Mouse (Mus musculus): ENCODE results near the gene Olfr199. TPM values are rescaled to one million over a fixed set of nuclear protein-coding genes. Genes with fewer than 3 reads are reported as not detected.
"Not testable (repeated sequence)": the region's sequence is repeated elsewhere in the genome, so short reads cannot be mapped to it uniquely, and the experiment has no call there.

Olfr199 gene
- not detected in 2 replicates for polyA plus RNA-seq (2015; fragmentation: Nextera tagmentation; extraction: Ambion mirVana)

- H3K4me3 ChIP-seq (ENCODE audit: low read depth, low read length); ATAC-seq (ENCODE audit: low FRiP score, low TSS enrichment); H3K27ac ChIP-seq (replicated peaks); H3K27me3 ChIP-seq (ENCODE audit: control insufficient read depth, insufficient read depth, low read length); DNase-seq (ENCODE audit: low spot score); H3K4me1 ChIP-seq (replicated peaks; ENCODE audit: control insufficient read depth, insufficient read depth); H3K4me2 ChIP-seq (replicated peaks; ENCODE audit: low read depth); H3K9me3 ChIP-seq (ENCODE audit: control insufficient read depth, low read length); H3K36me3 ChIP-seq (ENCODE audit: control insufficient read depth, insufficient read depth, low read length); H3K9ac ChIP-seq (ENCODE audit: low read length): not testable (repeated sequence)
- 69% methylated on average over 1 of the region's 1 CpGs for WGBS
These were observed at the start of gene Olfr199 for GRCm38 (mm10) chr16:59219667-59220066. TSS of gene Olfr199 (minus strand) at chr16:59219767.

- not testable (repeated sequence) for H3K9me3 ChIP-seq (ENCODE audit: control insufficient read depth, low read length); H3K36me3 ChIP-seq (ENCODE audit: control insufficient read depth, insufficient read depth, low read length); H3K4me2 ChIP-seq (replicated peaks; ENCODE audit: low read depth); ATAC-seq (ENCODE audit: low FRiP score, low TSS enrichment); DNase-seq (ENCODE audit: low spot score); H3K27me3 ChIP-seq (ENCODE audit: control insufficient read depth, insufficient read depth, low read length); H3K4me1 ChIP-seq (replicated peaks; ENCODE audit: control insufficient read depth, insufficient read depth); H3K27ac ChIP-seq (replicated peaks); H3K9ac ChIP-seq (ENCODE audit: low read length); H3K4me3 ChIP-seq (ENCODE audit: low read depth, low read length)
- 66% methylated on average over 4 of the region's 4 CpGs for WGBS
These were observed 49.5 kb upstream of the Olfr199 start for GRCm38 (mm10) chr16:59269097-59269496.

- Histone ChIP-seq H3K27me3 (ENCODE audit: control insufficient read depth, insufficient read depth, low read length) (no peaks in the 10 kb centered on the region), H3K27ac (replicated peaks) (no peak overlapping the region)
These were observed 30.1 kb upstream of the Olfr199 start for GRCm38 (mm10) chr16:59249684-59250083.

GRCm38 (mm10) chr16:59217861-59218260, 1.7 kb downstream of the Olfr199 start:
- H3K9ac ChIP-seq (ENCODE audit: low read length); DNase-seq (ENCODE audit: low spot score); H3K4me2 ChIP-seq (replicated peaks; ENCODE audit: low read depth); ATAC-seq (ENCODE audit: low FRiP score, low TSS enrichment); H3K4me1 ChIP-seq (replicated peaks; ENCODE audit: control insufficient read depth, insufficient read depth); H3K4me3 ChIP-seq (ENCODE audit: low read depth, low read length); H3K27me3 ChIP-seq (ENCODE audit: control insufficient read depth, insufficient read depth, low read length); H3K36me3 ChIP-seq (ENCODE audit: control insufficient read depth, insufficient read depth, low read length); H3K27ac ChIP-seq (replicated peaks); H3K9me3 ChIP-seq (ENCODE audit: control insufficient read depth, low read length): not testable (repeated sequence)
- 78% methylated on average over 3 of the region's 3 CpGs for WGBS

More at GRCm38 (mm10) chr16:59249684-59250083, 30.1 kb upstream of the Olfr199 start:
- Histone ChIP-seq H3K36me3 (ENCODE audit: control insufficient read depth, insufficient read depth, low read length) (no peaks in the 10 kb centered on the region), H3K4me2 (replicated peaks; ENCODE audit: low read depth) (no peak overlapping the region), H3K4me1 (replicated peaks; ENCODE audit: control insufficient read depth, insufficient read depth) (no peaks in the 10 kb centered on the region), H3K9me3 (ENCODE audit: control insufficient read depth, low read length) (no peaks in the 10 kb centered on the region), H3K9ac (ENCODE audit: low read length) (no peak overlapping the region), H3K4me3 (ENCODE audit: low read depth, low read length) (no peak overlapping the region)
- DNase-seq (ENCODE audit: low spot score) (no peak), ATAC-seq (ENCODE audit: low FRiP score, low TSS enrichment) (no peak)
- TF ChIP-seq EP300 (optimal IDR thresholded peaks at IDR 0.05): no peak
- 85% methylated on average over 17 of the region's 17 CpGs for WGBS

- not testable (repeated sequence) for DNase-seq (ENCODE audit: low spot score); H3K4me2 ChIP-seq (replicated peaks; ENCODE audit: low read depth); H3K4me1 ChIP-seq (replicated peaks; ENCODE audit: control insufficient read depth, insufficient read depth); H3K4me3 ChIP-seq (ENCODE audit: low read depth, low read length); H3K9me3 ChIP-seq (ENCODE audit: control insufficient read depth, low read length); H3K27ac ChIP-seq (replicated peaks); ATAC-seq (ENCODE audit: low FRiP score, low TSS enrichment); H3K36me3 ChIP-seq (ENCODE audit: control insufficient read depth, insufficient read depth, low read length); H3K9ac ChIP-seq (ENCODE audit: low read length); H3K27me3 ChIP-seq (ENCODE audit: control insufficient read depth, insufficient read depth, low read length)
- WGBS: 51% methylated on average over 1 of the region's 1 CpGs
These were observed 16.1 kb downstream of the Olfr199 start, which contains the start of gene Olfr198 for GRCm38 (mm10) chr16:59203433-59203832. TSS of gene Olfr198 (minus strand) at chr16:59203533.

GRCm38 (mm10) chr16:59170354-59170753, 49.2 kb downstream of the Olfr199 start, which contains the start of gene Olfr196:
TSS of gene Olfr196 (minus strand) at chr16:59170454.
- TF ChIP-seq EP300 (optimal IDR thresholded peaks at IDR 0.05) (no peak), CTCF (IDR thresholded peaks at IDR 0.05; ENCODE audit: low read depth) (no peak)
- ATAC-seq (ENCODE audit: low FRiP score, low TSS enrichment) (no peak), DNase-seq (ENCODE audit: low spot score) (no peak)
- Histone ChIP-seq H3K27ac (replicated peaks) (no peak within 1 kb of the TSS), H3K4me1 (replicated peaks; ENCODE audit: control insufficient read depth, insufficient read depth) (no peaks in the 10 kb centered on the region), H3K4me3 (ENCODE audit: low read depth, low read length) (no peak within 1 kb of the TSS), H3K9ac (ENCODE audit: low read length) (no peak within 1 kb of the TSS), H3K9me3 (ENCODE audit: control insufficient read depth, low read length) (no peaks in the 10 kb centered on the region), H3K4me2 (replicated peaks; ENCODE audit: low read depth) (no peak within 1 kb of the TSS), H3K27me3 (ENCODE audit: control insufficient read depth, insufficient read depth, low read length) (no peaks in the 10 kb centered on the region), H3K36me3 (ENCODE audit: control insufficient read depth, insufficient read depth, low read length) (no peaks in the 10 kb centered on the region)
- WGBS: 67% methylated on average over 3 of the region's 3 CpGs

Other genes starting within 250 kb of the Olfr199 start
- not detected in 2 replicates for gene Olfr183, start 224.4 kb downstream of the Olfr199 start, polyA plus RNA-seq (2015; fragmentation: Nextera tagmentation; extraction: Ambion mirVana)
- not detected in 2 replicates for gene Olfr186, start 189.5 kb downstream of the Olfr199 start, polyA plus RNA-seq (2015; fragmentation: Nextera tagmentation; extraction: Ambion mirVana)
- not detected in 2 replicates for gene Olfr187, start 180.0 kb downstream of the Olfr199 start, polyA plus RNA-seq (2015; fragmentation: Nextera tagmentation; extraction: Ambion mirVana)
- gene Olfr190, start 141.8 kb downstream of the Olfr199 start, polyA plus RNA-seq (2015; fragmentation: Nextera tagmentation; extraction: Ambion mirVana): not detected in 2 replicates
- gene Olfr191, start 129.9 kb downstream of the Olfr199 start, polyA plus RNA-seq (2015; fragmentation: Nextera tagmentation; extraction: Ambion mirVana): not detected in 2 replicates
- not detected in 2 replicates for gene Olfr193, start 107.9 kb downstream of the Olfr199 start, polyA plus RNA-seq (2015; fragmentation: Nextera tagmentation; extraction: Ambion mirVana)
- not detected in 2 replicates for gene Olfr194, start 98.7 kb downstream of the Olfr199 start, polyA plus RNA-seq (2015; fragmentation: Nextera tagmentation; extraction: Ambion mirVana)
- gene Olfr195, start 72.7 kb downstream of the Olfr199 start, polyA plus RNA-seq (2015; fragmentation: Nextera tagmentation; extraction: Ambion mirVana): not detected in 2 replicates
- not detected in 2 replicates for gene Olfr196, start 49.3 kb downstream of the Olfr199 start, polyA plus RNA-seq (2015; fragmentation: Nextera tagmentation; extraction: Ambion mirVana)
- not detected in 2 replicates for gene Olfr198, start 16.2 kb downstream of the Olfr199 start, polyA plus RNA-seq (2015; fragmentation: Nextera tagmentation; extraction: Ambion mirVana)
- gene Olfr201, start 52.9 kb upstream of the Olfr199 start, polyA plus RNA-seq (2015; fragmentation: Nextera tagmentation; extraction: Ambion mirVana): not detected in 2 replicates
- gene Olfr202, start 67.0 kb upstream of the Olfr199 start, polyA plus RNA-seq (2015; fragmentation: Nextera tagmentation; extraction: Ambion mirVana): not detected in 2 replicates
- not detected in 2 replicates for gene Olfr203, start 79.1 kb upstream of the Olfr199 start, polyA plus RNA-seq (2015; fragmentation: Nextera tagmentation; extraction: Ambion mirVana)
- gene Olfr204, start 98.5 kb upstream of the Olfr199 start, polyA plus RNA-seq (2015; fragmentation: Nextera tagmentation; extraction: Ambion mirVana): not detected in 2 replicates
- not detected in 2 replicates for gene Olfr205, start 111.4 kb upstream of the Olfr199 start, polyA plus RNA-seq (2015; fragmentation: Nextera tagmentation; extraction: Ambion mirVana)
- gene Olfr206, start 129.5 kb upstream of the Olfr199 start, polyA plus RNA-seq (2015; fragmentation: Nextera tagmentation; extraction: Ambion mirVana): not detected in 2 replicates
- not detected in 2 replicates for gene Olfr209, start 144.2 kb upstream of the Olfr199 start, polyA plus RNA-seq (2015; fragmentation: Nextera tagmentation; extraction: Ambion mirVana)
- gene Gabrr3, start 187.6 kb upstream of the Olfr199 start, polyA plus RNA-seq (2015; fragmentation: Nextera tagmentation; extraction: Ambion mirVana): not detected in 2 replicates